Mouse (Mus musculus) gastrocnemius, postnatal 36 days (tissue): ENCODE results near the gene Myo10. TPM values are rescaled to one million over a fixed set of nuclear protein-coding genes. Genes with fewer than 3 reads are reported as not detected.

Experiments used
- DNase-seq, 2 experiments: peaks; one replicate each; pipeline ENCODE4 v3.0.0; 2022
- intact Hi-C: fragments of 180-260 bp; cut with DNase I; formaldehyde crosslinking; loops from one replicate; pipeline ENCODE4 v1.15.1; 2025
- total RNA-seq, 2 experiments: library from RNA; stranded (reverse); gene quantifications; 2 replicates each; pipeline ENCODE4 v1.2.3; 2021

The Myo10 gene
- total RNA-seq, 2 experiments from 2014 or later = 42.1 to 52.4 TPM

- no peak for DNase-seq
- intact Hi-C loops = no loop called here
Measured at GRCm38 (mm10) chr15:25682953-25683507, 60.7 kb downstream of the Myo10 start.

GRCm38 (mm10) chr15:25685186-25685585 is 62.9 kb downstream of the Myo10 start:
- no peak for DNase-seq
- intact Hi-C loops = no loop called here

GRCm38 (mm10) chr15:25688424-25689283 is 66.3 kb downstream of the Myo10 start:
- no peak for DNase-seq
- intact Hi-C loops = no loop called here

- intact Hi-C loops = no loop called here
- no peak for DNase-seq
Measured at GRCm38 (mm10) chr15:25689477-25689876, 67.2 kb downstream of the Myo10 start.

- no peak for DNase-seq
- intact Hi-C loops = no loop called here
Measured at GRCm38 (mm10) chr15:25690066-25690745, 67.9 kb downstream of the Myo10 start.

GRCm38 (mm10) chr15:25690746-25691105 is 68.4 kb downstream of the Myo10 start:
- no peak for DNase-seq
- intact Hi-C loops = no loop called here

- intact Hi-C loops = no loop called here
- no peak for DNase-seq
Measured at GRCm38 (mm10) chr15:25692254-25692950, 70.1 kb downstream of the Myo10 start.

- no peak for DNase-seq
- intact Hi-C loops = no loop called here
Measured at GRCm38 (mm10) chr15:25693708-25694107, 71.4 kb downstream of the Myo10 start.

GRCm38 (mm10) chr15:25694749-25695148 is 72.4 kb downstream of the Myo10 start:
- DNase-seq = no peak
- intact Hi-C loops = no loop called here

GRCm38 (mm10) chr15:25695253-25695652 is 72.9 kb downstream of the Myo10 start:
- no peak for DNase-seq
- intact Hi-C loops = no loop called here

- intact Hi-C loops = no loop called here
Measured at GRCm38 (mm10) chr15:25695883-25696282, 73.6 kb downstream of the Myo10 start.

GRCm38 (mm10) chr15:25696660-25697059 is 74.3 kb downstream of the Myo10 start:
- DNase-seq = no peak
- intact Hi-C loops = no loop called here

More at GRCm38 (mm10) chr15:25695883-25696282, 73.6 kb downstream of the Myo10 start:
- no peak for DNase-seq

- no peak for DNase-seq
- intact Hi-C loops = no loop called here
Measured at GRCm38 (mm10) chr15:25699032-25699557, 76.8 kb downstream of the Myo10 start.

- no peak for DNase-seq
- intact Hi-C loops = no loop called here
Measured at GRCm38 (mm10) chr15:25702602-25703001, 80.3 kb downstream of the Myo10 start.

GRCm38 (mm10) chr15:25704809-25705585 is 82.7 kb downstream of the Myo10 start:
- no peak for DNase-seq
- intact Hi-C loops = loop anchor here (5.0 kb wide), 1 partner anchor 33 kb away; no protein-coding TSS in a partner anchor

GRCm38 (mm10) chr15:25706874-25707554 is 84.7 kb downstream of the Myo10 start:
- DNase-seq = no peak
- intact Hi-C loops = loop anchor here (5.0 kb wide), 1 partner anchor 35 kb away; no protein-coding TSS in a partner anchor

- intact Hi-C loops = loop anchor here (5.0 kb wide), 1 partner anchor 36 kb away; no protein-coding TSS in a partner anchor
- DNase-seq = no peak
Measured at GRCm38 (mm10) chr15:25707891-25708290, 85.6 kb downstream of the Myo10 start.

- intact Hi-C loops = no loop called here
- no peak for DNase-seq
Measured at GRCm38 (mm10) chr15:25710876-25711275, 88.6 kb downstream of the Myo10 start.

- intact Hi-C loops = no loop called here
- DNase-seq = no peak
Measured at GRCm38 (mm10) chr15:25712877-25713276, 90.6 kb downstream of the Myo10 start.
